Mouse (Mus musculus) adipocyte (in vitro differentiated cells): ENCODE results near the gene A330070K13Rik.

Experiments used
- DNase-seq: peaks from one replicate; pipeline ENCODE4 v3.0.0-alpha.2; 2016; ENCODE audit warnings: low spot score

A330070K13Rik gene

DNA sequence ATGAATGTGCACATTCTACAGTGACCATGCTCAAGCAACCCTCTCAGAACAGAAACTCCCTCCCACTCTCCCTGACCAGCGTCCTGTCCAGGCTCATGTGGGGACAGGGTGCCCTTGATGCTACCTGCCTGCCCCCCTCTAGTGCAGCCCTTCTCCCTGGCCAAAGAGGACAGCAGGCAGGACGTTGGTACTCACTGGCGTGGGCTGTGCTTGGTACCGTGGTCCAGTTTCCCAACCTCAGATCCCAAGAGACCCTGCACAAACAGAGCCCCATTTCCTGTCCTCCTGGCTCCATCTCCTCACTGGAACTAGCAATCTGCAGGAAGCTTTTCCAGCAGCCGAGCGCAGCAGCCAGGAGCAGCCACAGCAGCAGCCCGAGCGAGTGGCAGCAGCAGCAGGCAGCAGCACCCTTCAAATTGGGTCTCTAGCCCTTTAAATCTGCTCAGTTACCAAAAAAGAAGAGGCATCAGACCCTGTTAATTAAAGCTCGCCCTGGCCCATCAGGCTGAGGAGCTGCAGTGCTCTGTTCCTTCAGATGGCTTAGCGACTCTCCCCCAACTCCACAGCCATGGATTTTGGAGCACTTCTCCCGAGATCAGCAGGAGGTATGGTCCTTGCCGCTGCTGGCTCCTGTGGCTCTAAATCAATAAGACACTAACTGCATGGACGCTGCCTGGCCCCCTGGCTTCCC lies at the start of gene A330070K13Rik:
Gene A330070K13Rik, minus strand, starts transcription at position 410 of the 691 bp plus-strand sequence.
- DNase-seq = no peak

DNA sequence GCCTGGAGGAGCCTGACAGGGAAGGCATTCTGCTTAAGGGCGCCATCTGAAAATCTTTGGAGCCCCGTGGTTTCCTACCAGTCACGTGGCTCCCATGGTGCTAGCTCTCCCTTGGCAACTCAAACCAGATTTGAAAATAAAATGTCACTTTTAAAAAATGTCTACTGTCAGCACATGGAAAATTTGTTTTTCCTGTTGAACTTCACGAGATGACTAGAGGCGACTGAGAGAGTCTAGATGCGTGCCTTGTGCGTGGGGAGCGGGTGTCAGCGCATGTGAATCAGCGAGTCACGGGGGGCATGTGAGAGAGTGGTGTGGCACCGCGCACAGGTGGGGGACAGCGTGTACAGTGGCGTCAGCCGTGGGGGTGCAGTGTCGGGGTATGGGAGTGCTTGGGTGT lies 27.1 kb upstream of the A330070K13Rik start:
- DNase-seq = no peak

DNA sequence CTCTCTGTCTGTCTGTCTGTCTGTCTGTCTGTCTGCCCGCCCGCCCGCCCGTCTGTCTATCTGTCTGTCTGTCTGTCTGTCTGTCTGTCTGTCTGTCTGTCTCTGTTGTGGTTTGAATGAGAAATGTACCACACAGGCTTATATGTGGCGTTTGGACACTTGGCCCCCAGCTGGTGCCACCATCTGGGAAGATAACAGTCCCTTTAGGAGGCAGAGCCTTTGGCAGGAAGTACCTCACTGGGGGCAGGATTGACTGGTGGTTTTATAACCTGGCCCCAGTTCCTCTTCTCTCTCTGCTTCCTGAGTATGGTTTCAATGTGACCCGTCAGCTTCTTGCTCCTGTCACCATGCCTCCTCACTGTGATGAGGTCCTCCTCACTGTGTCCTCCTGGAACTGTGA lies 25.3 kb upstream of the A330070K13Rik start:
- DNase-seq = no peak

DNA sequence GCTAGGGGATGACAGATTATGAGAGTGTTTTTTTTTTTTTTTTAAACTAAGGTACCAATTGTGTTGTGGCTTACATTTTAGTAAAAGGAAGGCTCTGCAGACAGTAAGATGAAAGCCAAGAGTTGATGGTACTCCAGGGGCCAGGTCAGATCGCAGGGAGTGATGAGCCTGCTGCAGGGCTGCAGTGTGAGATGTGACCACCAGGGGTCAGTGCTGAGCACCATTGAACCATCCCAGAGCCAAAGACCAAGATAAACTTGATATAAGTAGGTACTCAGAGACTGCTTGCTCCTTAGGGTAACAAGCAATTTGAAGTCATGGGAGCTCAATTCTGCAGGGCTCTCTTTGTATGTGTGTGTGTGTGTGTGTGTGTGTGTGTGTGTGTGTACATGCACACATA lies 20.8 kb upstream of the A330070K13Rik start:
- peak; percentile 18 for DNase-seq

DNA sequence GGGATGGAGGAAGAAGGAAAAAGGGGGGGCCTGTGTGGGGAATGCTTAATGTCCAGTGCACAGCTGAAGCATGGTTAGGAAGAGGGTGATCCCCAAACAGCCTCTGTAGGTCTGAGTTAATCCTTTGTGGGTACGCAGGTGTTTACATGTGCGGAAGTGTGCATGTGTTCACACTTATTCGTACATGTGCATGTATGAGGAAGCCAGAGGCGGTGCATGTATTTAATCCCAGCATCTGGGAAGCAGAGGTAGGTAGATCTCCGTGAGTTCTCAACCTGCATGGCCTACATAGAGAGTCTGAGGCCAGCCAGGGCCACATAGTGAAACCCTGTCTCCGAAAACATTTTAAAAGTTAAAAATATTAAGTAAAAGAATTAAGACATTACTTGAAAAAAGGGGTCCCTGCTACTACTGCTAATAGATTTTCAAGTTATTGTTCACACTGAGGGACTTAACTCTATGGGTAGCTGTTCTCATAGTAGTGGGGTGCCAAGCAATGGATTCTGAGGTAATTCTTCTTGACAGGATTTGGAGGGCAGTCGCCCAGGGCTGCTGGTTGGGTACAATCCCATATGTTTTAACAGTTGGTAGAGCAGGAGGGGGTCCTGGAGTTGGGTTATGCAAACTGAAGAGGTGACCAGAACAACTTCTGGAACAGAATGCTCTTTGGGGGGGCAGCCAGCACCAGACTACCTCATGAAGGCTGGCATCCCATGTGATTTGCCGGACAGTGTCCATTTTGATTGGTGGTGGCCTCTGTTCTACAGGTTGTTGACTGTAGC lies 15.9 kb upstream of the A330070K13Rik start:
- DNase-seq = no peak

DNA sequence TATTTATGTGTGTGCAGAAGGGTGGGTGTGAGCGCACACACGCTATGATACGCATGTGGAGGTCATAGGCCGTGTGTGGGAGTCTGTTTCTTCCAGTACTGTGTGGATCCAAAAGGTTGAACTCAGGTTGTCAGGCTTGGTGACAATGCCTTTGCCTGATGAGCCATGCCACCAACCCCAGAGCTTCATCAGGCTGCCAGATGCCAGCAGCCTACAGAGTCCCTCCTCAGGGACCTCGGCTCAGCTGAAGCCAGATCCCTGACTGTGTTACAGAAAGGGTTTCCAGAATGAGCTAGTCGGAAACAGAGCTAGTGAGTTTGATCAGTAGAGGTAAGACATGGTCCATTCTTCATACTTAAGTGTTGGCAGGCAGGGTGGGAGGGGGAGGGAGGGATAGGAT lies 10.7 kb upstream of the A330070K13Rik start:
- no peak for DNase-seq

DNA sequence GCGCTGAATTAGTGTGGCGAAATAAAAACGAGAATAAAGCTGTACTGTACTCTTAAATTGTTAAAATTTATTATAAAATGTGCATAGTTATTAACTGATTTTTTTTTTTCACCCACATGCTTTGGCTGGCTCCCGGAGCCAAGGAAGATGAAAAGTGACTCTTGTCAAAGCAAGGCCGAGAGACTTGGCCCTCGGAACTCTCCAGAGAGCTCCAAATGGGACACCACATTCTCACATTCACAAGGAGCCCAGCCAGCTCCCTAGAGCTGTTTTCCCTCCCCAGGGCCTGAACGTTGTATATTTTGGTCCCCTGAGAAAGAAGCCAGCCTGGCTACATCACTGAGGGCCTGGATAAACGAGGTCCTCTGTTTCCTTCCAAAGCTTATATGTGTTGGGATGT lies 10.0 kb upstream of the A330070K13Rik start:
- DNase-seq = peak; percentile 12

DNA sequence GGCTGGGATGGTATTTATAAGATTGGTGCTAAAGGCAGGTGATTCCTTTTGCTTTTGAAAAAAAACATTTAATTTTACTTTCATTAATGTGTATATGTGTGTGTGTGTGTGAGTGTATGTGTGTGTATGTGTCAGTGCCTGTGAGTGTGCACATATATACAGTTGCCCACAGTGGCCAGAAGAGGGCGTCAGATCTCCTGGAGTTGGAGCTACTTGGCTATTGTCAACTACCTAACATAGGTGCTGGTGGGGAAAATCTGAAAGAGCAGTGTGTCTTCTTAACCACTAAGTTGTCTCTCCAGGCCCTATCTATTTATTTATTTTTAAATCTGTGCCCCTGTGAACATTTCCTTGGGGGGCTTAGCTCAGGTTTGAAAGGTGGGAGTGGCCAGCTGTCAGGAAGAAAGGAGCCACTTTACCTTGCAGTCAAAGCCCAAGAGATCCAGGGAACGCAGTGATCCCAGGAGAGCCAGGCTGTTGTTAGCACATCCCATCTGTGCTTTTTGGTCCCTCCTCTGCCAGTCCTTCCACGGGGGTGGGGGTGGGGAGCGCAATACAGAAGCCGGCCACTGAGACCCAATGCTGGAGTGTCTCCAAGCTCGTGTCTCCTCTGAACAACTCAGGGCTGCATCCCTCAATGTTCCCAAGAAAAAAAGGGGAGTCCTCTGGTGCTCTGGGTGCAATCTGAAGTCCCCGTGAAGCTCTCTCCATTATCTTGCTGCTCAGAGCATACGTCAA lies 9.4 kb upstream of the A330070K13Rik start:
- DNase-seq = no peak

DNA sequence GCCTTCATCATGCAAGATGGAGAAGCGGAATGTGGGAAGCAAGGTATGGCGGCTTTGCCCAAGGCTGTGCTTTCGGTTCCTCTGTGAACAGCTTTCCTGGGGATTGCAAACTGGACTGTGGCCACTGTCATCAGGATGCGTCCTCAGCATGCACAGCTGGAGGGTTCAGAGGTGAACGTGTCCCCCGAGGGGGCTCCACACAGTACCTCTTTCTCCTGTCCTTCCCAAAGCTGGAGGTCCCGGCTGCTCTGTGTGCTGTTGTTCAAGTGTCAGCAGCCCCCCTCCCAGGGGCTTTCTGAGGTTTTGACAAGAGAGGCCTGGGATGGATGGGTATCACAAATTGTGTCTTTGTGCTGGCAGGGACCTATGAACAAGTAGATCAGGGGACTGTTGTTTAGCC lies 2.0 kb upstream of the A330070K13Rik start:
- DNase-seq = no peak

DNA sequence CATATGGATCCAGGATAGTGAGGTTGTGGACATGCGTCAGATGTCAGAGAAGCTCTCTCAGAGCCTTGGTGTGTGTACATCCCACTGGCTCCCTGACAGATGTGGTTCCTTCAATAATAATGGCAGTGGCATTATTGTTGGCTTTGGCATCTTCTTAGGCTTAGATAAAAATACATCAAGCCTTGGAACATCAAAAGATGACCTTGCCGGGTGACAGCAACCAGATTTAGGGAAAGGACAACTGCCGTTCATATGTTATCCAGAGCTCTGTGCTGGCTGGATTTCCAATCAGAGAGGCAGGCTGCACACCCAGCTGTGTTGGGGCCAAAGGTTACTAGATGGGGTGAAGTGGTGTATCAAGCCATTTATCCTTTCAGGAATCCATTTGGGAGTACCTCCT lies 9.0 kb downstream of the A330070K13Rik start:
- DNase-seq = no peak

DNA sequence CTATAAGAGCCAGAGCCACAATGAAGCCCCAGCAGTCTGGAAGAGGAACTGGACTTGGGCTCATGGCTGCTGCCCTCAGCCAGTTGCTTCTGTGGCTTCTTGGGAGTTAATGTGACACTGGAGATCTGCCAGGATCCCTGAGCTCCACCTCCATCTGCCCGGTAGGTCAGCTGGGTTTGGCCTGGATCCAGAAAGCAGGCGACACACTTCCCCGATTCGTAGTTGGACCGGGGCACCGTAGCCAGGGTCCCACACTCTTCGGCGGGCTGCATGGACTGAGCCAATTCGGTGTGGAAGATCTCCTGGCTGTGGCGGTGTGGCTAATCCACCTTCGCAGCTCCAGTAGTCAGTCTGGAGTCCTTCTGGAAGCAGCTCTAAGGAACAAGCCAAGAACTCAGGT lies 15.2 kb downstream of the A330070K13Rik start, which contains the start of gene Caln1:
Gene Caln1, plus strand, starts transcription at position 219 of the 400 bp plus-strand sequence.
- no peak for DNase-seq

DNA sequence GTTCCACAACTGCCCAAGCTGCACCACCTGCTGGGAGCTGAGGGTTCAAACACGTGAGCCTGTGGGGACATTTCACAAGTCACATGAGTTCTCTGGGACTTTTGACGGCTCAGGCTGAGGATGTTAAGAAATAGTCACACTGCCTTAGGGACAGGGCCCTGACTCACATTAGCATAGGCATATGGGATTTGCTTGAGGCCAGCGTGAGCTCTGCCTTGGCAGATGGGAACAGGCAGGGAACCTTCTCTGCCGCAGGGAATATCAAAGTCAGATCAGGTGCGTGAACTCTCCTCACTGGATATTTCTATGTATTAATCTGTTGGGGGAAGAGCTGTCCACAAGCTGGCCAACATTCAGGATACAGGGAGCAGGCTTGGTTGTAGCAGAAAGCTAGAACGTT lies 16.2 kb downstream of the A330070K13Rik start:
- no peak for DNase-seq

DNA sequence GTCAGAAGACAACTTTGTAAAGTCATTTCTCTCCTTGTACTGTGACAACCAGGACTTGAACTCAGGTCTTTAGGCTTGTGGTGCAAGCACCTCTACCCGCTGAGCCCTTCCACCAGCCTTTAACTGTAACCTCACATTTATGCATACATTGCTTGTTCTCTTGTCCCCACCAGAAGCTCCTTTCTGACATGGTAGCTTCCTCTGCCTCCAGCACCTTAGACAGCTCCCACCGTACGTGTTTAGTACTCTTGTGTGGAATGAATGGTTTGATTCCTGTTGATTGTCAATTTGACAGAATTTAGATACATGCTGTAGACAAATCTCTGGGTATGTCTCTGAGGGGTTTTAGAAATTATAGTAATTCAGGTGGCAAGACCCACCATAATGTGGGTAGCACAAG lies 20.7 kb downstream of the A330070K13Rik start:
- DNase-seq = peak; percentile 18

DNA sequence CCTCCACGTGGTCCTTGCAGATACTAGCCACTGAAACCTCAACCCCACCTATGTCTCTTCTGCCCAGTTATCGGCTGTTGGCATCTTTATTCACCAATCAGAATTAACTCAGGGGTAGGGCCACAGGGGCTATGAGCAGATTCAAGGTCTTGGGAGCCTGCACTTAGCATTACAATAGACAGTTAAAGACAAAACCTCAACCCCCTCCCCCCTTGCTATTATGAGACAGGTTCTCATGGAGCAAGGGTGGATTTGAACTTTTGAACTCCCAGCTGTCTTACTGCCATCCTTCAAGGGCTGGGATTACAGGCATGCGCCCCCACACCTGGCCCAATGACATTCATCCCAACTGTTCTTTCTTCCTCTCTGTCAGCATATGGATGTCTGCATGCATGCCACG lies 21.3 kb downstream of the A330070K13Rik start:
- no peak for DNase-seq

DNA sequence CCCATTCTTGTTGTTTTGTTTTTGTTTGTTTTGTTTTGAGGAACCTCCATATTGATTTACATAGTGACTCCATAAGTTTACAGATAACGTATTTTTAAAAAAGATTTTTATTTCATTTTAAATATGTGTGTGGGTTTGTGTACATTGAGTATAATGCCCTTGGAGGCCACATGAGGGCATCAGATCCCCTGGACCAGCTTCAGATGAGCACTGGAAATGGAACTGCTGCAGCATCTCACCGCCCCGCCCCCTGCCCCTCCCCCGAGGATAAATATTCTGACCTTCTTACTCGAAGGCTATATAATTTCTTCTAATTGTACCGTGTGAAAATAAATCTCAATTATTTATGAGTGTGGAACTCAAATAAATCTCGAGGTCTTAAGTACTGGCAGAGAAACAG lies 29.2 kb downstream of the A330070K13Rik start:
- DNase-seq = no peak

DNA sequence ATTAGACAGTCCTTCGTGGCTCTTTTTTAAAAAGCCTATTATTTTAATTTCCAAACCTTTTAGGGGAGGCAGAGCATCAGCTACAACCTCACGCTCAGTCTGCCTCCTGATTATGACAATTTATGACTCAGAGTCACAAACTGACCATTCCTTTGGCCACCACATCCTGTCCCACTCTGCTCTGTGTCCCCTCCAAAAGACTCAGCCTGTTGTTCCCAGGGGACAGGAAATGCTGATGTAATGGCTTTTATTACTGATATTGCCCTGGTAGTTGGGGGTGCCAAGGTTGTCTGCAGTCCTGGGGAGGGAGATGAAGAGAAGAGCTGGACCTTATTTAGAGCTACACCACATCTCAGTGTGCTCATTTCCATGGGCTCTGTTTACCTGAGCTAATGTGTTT lies 38.6 kb downstream of the A330070K13Rik start:
- DNase-seq = no peak

DNA sequence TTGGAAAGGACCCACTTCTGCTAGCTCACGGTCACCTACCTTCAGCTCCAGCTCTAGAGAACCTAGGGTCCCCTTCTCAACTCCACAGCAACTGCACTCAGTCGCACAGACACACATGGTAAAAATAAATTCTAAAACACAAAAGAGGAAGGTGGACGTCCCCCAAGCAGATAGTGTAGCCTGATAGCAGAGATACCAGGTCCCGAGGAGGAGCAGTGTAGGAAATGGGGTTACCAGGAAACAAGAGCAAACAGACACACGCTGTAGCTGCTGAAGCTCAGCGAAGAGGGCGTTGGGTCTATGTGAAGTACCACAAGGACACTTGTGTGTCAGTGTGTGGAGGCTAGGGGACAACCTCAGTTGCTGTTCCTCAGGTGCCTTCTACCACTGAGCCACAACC lies 39.4 kb downstream of the A330070K13Rik start:
- DNase-seq = no peak

DNA sequence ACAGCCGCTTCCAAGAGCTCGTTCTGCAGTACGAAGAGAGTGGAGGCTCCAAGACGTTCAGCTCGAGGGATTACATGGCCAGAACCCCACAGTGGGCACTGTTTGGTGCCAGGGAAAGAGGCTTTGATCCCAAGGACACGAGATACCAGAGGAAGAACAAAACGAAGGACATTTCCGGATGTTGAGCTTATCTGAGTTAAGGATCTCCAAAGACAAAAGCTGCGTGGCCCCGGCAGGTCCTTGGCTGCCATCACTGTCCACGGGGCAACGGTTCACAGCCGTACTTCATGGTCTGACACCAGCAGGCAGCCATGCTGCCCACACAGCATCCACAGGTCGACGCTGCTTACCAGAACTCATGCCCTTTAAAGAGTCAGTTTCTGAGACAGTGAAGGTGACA lies 43.8 kb downstream of the A330070K13Rik start:
- no peak for DNase-seq

DNA sequence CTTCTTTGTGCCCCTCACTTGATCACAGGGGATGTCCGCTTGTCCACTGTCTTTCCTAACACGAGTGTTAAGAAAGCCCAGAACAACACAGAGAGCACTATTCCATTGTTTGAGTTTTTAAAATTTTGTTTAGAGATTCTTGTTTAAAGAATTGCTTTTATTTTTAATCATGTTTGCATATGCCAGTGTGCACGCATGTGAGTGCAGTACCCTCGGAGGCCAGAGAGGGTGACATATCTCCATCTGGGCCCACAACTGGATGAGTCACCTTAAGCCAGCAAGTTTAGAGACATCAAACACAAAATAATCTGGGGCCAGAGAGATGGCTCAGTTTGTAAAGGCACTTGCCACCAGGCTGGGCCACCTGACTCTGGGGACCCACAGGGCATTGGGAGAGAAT lies 49.0 kb downstream of the A330070K13Rik start:
- DNase-seq = no peak

DNA sequence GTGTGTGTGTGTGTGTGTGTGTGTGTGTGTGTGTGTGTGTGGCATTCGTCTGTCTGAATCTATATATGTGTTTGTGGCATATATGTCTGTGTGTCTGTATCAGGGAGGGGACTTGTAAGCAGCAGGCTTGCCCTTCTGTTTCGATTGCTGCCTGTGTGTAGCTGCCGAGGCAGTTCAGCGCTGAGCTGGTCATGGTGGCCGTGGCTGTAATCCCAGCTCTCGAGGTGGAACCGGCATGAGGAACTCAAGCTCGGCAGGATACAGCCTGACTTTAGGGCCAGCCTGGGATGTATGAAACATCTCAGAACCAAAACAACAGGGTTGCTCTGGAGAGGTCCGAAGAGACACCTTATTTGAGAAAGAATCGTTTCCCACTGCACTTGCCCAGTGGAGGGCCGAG lies 50.5 kb downstream of the A330070K13Rik start:
- DNase-seq = no peak

DNA sequence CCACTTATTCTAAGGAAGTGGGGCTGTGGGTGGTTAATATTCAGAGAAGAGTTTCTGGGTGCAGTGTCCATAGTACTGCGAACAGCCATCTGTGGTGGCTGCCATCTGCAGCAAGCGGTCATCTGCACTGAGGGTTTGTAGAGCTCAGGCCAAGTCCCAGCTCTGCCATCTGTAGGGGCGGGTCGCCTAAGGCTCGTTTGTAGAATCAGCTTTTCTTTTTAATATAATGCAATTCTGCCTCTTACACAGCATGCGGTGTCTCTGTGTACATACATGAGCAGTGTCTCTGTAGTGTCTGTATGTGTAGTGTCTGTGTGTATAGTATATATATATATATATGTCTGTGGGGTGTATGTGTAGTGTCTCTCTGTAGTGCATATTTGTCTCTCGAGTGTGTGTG lies 50.9 kb downstream of the A330070K13Rik start:
- DNase-seq = no peak

DNA sequence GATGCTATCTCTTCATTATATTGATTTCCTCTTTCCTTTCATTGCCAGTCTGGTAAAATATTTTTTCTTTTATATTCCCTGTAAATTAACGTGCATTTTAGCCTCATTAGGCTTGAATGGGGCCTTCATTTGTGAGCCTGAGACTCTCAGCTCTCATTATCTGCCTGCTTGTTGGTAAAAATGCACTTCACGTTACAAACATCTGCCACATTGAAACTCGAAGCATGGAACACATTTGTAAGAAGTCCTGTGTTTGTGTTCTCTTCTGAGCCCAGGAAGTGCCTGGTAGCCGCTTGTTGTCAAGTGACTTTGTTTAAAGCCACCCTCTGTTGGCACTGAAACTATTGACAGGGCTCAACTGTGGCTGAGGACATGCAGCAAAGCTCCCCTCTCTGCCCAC lies 53.2 kb downstream of the A330070K13Rik start:
- no peak for DNase-seq

DNA sequence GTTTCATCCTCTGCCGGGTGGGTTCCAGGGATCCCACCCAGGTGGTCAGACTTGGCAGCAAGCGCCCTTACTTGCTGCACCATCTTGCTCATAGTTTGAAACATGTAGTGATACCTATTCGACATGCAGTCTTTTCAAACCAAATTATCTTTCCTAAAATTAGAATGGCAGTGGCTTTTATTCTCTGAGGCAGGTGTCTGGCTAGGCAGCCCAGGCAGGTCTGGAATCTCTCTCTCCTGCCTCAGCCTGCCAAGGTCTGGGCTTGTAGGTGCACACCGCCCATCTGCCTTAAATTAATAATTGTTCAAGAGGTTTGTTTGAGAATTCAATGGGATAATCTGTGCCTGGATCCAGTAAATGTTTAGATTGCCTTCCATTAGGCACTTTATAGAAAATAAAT lies 53.6 kb downstream of the A330070K13Rik start:
- DNase-seq = no peak
